Mouse (Mus musculus) MEL (cell line): ENCODE measurements around the gene Rac1. TPM values are rescaled to one million over a fixed set of nuclear protein-coding genes. Genes with fewer than 3 reads are reported as not detected.

ENCODE experiments used
- DNase-seq: peaks from one replicate; pipeline ENCODE4 v3.0.0; 2011; ENCODE audit warnings: low read depth, low spot score
- H3K27ac ChIP-seq: 2 replicates; pipeline ENCODE4 v1.5.1; 2012; ENCODE audit warnings: low read depth, mild to moderate bottlenecking, control low read depth, low read length, moderate library complexity; ENCODE audit not compliant: control insufficient read depth
- H3K27me3 ChIP-seq, 2 experiments: fragments of 150-350 bp in 1 of 2; sonication (generic) in 1 of 2; 2 replicates each; pipeline ENCODE4 v1.6.1; 2012; ENCODE audit warnings: low read length in 2 of 2, mild to moderate bottlenecking in 2 of 2, improper control_type of control experiment in 1 of 2, moderate library complexity in 1 of 2; ENCODE audit not compliant: insufficient read depth in 2 of 2, control insufficient read depth in 1 of 2
- H3K36me3 ChIP-seq, 2 experiments: 2 replicates each; pipeline ENCODE4 v1.6.1; 2012 to 2014; ENCODE audit warnings: low read length in 2 of 2, improper control_type of control experiment in 1 of 2, inconsistent platforms in 1 of 2, mild to moderate bottlenecking in 1 of 2; ENCODE audit not compliant: insufficient read depth in 2 of 2, control insufficient read depth in 1 of 2
- H3K4me1 ChIP-seq, 2 experiments: fragments of 150-350 bp in 1 of 2; sonication (generic) in 1 of 2; 2 replicates each; pipeline ENCODE4 v1.6.1; 2012; ENCODE audit warnings: low read length in 2 of 2, improper control_type of control experiment in 1 of 2, mild to moderate bottlenecking in 1 of 2; ENCODE audit not compliant: insufficient read depth in 2 of 2, control insufficient read depth in 1 of 2
- H3K4me3 ChIP-seq, 2 experiments: fragments of 150-350 bp in 1 of 2; sonication (generic) in 1 of 2; 2 replicates each; pipeline ENCODE4 v1.5.1; 2012; ENCODE audit warnings: low read depth in 2 of 2, low read length in 2 of 2, mild to moderate bottlenecking in 2 of 2, moderate library complexity in 2 of 2, control low read depth in 1 of 2, improper control_type of control experiment in 1 of 2; ENCODE audit not compliant: control insufficient read depth in 1 of 2, insufficient read depth in 1 of 2
- H3K79me2 ChIP-seq: 2 replicates; pipeline ENCODE4 v1.6.1; 2012; ENCODE audit warnings: mild to moderate bottlenecking, low read length, moderate library complexity; ENCODE audit not compliant: control insufficient read depth, poor library complexity, insufficient read depth
- H3K9ac ChIP-seq: 2 replicates; pipeline ENCODE4 v1.6.1; 2012; ENCODE audit warnings: low read depth, mild to moderate bottlenecking, control low read depth, low read length, moderate library complexity; ENCODE audit not compliant: control insufficient read depth, poor library complexity, severe bottlenecking
- H3K9me3 ChIP-seq: fragments of 150-350 bp; sonication (generic); replicated peaks from 2 replicates; pipeline ENCODE4 v1.6.1; 2012; ENCODE audit warnings: mild to moderate bottlenecking, low read length, improper control_type of control experiment, moderate library complexity; ENCODE audit not compliant: insufficient read depth
- CHD1 ChIP-seq: IDR thresholded peaks from 2 replicates; pipeline ENCODE4 v1.6.1; 2012; ENCODE audit warnings: low read depth, mild to moderate bottlenecking, inconsistent platforms, low read length, improper control_type of control experiment
- CHD2 ChIP-seq: IDR thresholded peaks from 2 replicates; pipeline ENCODE4 v1.6.1; 2011; ENCODE audit warnings: low read length, improper control_type of control experiment
- E2F4 ChIP-seq: IDR thresholded peaks from 2 replicates; pipeline ENCODE4 v1.6.1; 2011; ENCODE audit warnings: low read depth, low read length, improper control_type of control experiment, borderline replicate concordance
- EP300 ChIP-seq, 2 experiments: IDR thresholded peaks; 2 replicates each; pipeline ENCODE4 v1.6.1; 2011; ENCODE audit warnings: improper control_type of control experiment in 2 of 2, low read length in 2 of 2, low read depth in 1 of 2, mild to moderate bottlenecking in 1 of 2
- ETS1 ChIP-seq: IDR thresholded peaks from 2 replicates; pipeline ENCODE4 v1.6.1; 2012; ENCODE audit warnings: low read depth, mild to moderate bottlenecking, inconsistent platforms, low read length, improper control_type of control experiment, moderate library complexity
- GABPA ChIP-seq: IDR thresholded peaks from 2 replicates; pipeline ENCODE4 v1.6.1; 2012; ENCODE audit warnings: low read depth, mild to moderate bottlenecking, inconsistent platforms, low read length, improper control_type of control experiment, moderate library complexity
- GATA1 ChIP-seq: IDR thresholded peaks from 2 replicates; pipeline ENCODE4 v1.6.1; 2011; ENCODE audit warnings: low read depth, low read length, improper control_type of control experiment
- HCFC1 ChIP-seq: IDR thresholded peaks from 2 replicates; pipeline ENCODE4 v1.6.1; 2012; ENCODE audit warnings: low read depth, mild to moderate bottlenecking, inconsistent platforms, low read length, improper control_type of control experiment, moderate library complexity
- JUND ChIP-seq: IDR thresholded peaks from 2 replicates; pipeline ENCODE4 v1.6.1; 2011; ENCODE audit warnings: low read depth, mild to moderate bottlenecking, improper control_type of control experiment, low read length
- KAT2A ChIP-seq: conservative IDR thresholded peaks from 2 replicates; pipeline ENCODE4 v1.6.1; 2012; ENCODE audit warnings: low read depth, low read length, improper control_type of control experiment, inconsistent platforms
- MAFK ChIP-seq: IDR thresholded peaks from 2 replicates; pipeline ENCODE4 v1.6.1; 2011; ENCODE audit warnings: low read depth, mild to moderate bottlenecking, low read length, improper control_type of control experiment, borderline replicate concordance
- MEF2A ChIP-seq: IDR thresholded peaks from 2 replicates; pipeline ENCODE4 v1.6.1; 2014; ENCODE audit warnings: low read depth, mild to moderate bottlenecking, inconsistent platforms, low read length, improper control_type of control experiment; ENCODE audit not compliant: poor library complexity, insufficient replicate concordance, severe bottlenecking; ENCODE audit errors: extremely low read depth
- MYB ChIP-seq: IDR thresholded peaks from 2 replicates; pipeline ENCODE4 v1.6.1; 2011; ENCODE audit warnings: mild to moderate bottlenecking, low read depth, low read length, improper control_type of control experiment
- MYC ChIP-seq: IDR thresholded peaks from 2 replicates; pipeline ENCODE4 v1.6.1; 2011; ENCODE audit warnings: low read depth, mild to moderate bottlenecking, low read length, improper control_type of control experiment, moderate library complexity
- NELFE ChIP-seq: IDR thresholded peaks from 2 replicates; pipeline ENCODE4 v1.6.1; 2011; ENCODE audit warnings: low read depth, low read length, improper control_type of control experiment
- NRF1 ChIP-seq: IDR thresholded peaks from 2 replicates; pipeline ENCODE4 v1.6.1; 2014; ENCODE audit warnings: low read depth, mild to moderate bottlenecking, inconsistent platforms, low read length, improper control_type of control experiment, moderate library complexity; ENCODE audit not compliant: poor library complexity, insufficient read depth, severe bottlenecking
- POLR2AphosphoS5 ChIP-seq: IDR thresholded peaks from 2 replicates; pipeline ENCODE4 v1.6.1; 2012; ENCODE audit warnings: low read depth, borderline replicate concordance, mild to moderate bottlenecking, inconsistent platforms, low read length, moderate library complexity, mixed read lengths
- SIN3A ChIP-seq: IDR thresholded peaks from 2 replicates; pipeline ENCODE4 v1.6.1; 2012; ENCODE audit warnings: low read length, improper control_type of control experiment, inconsistent platforms
- SMC3 ChIP-seq: IDR thresholded peaks from 2 replicates; pipeline ENCODE4 v1.6.1; 2011; ENCODE audit warnings: low read depth, low read length, improper control_type of control experiment
- TAL1 ChIP-seq: IDR thresholded peaks from 2 replicates; pipeline ENCODE4 v1.6.1; 2012; ENCODE audit warnings: mild to moderate bottlenecking, inconsistent platforms, low read length, moderate library complexity, mixed read lengths
- USF1 ChIP-seq: IDR thresholded peaks from 2 replicates; pipeline ENCODE4 v1.6.1; 2014; ENCODE audit warnings: low read depth, mild to moderate bottlenecking, inconsistent platforms, low read length, improper control_type of control experiment, moderate library complexity
- ZMIZ1 ChIP-seq: IDR thresholded peaks from 2 replicates; pipeline ENCODE4 v1.6.1; 2012; ENCODE audit warnings: low read depth, mild to moderate bottlenecking, inconsistent platforms, low read length, improper control_type of control experiment, moderate library complexity
- polyA plus RNA-seq, 2 experiments: library from polyadenylated mRNA; stranded (reverse) in 1 of 2; unstranded in 1 of 2; fragments of >175 nt in 1 of 2; fragments of >200 nt in 1 of 2; gene quantifications; 2 replicates each; pipeline versions ENCODE4 v1.2.1 to v1.2.4; 2012; ENCODE audit warnings: low replicate concordance in 2 of 2, low read depth in 1 of 2; ENCODE audit not compliant: insufficient read length in 2 of 2, insufficient read depth in 1 of 2, missing spikeins in 1 of 2
- total RNA-seq: library from RNA; depleted of rRNA; stranded (reverse); fragments of 300-350 nt; gene quantifications from 2 replicates; pipeline ENCODE4 v1.2.3, GENCODE M21; 2012

Rac1 gene
- total and polyA plus RNA-seq, 3 experiments, result 105 to 251 (median 134) TPM

GRCm38 (mm10) chr5:143484955-143485354 is 42.9 kb downstream of the Rac1 start:
- Histone ChIP-seq H3K79me2 (no peaks in the 10 kb centered on the region), H3K4me1 (no peaks in the 10 kb centered on the region), H3K4me3 (no peak overlapping the region), H3K36me3 (peaks cover 0 to 6% of the 10 kb centered on the region in 2 experiments; a peak in 2 of 4 replicates), H3K27ac (no peak overlapping the region), H3K9ac (no peak overlapping the region), H3K27me3 (no peaks in the 10 kb centered on the region), H3K9me3 (no peaks in the 10 kb centered on the region)
- DNase-seq, result no peak
- TF ChIP-seq POLR2AphosphoS5 (no peak), NRF1 (no peak), GATA1 (no peak), MYC (no peak), E2F4 (no peak), CHD1 (no peak), USF1 (no peak), SMC3 (no peak)

GRCm38 (mm10) chr5:143477901-143478300 is 49.9 kb downstream of the Rac1 start:
- no peaks in the 10 kb centered on the region for H3K79me2 ChIP-seq
- no peaks in the 10 kb centered on the region for H3K9me3 ChIP-seq
- H3K27me3 ChIP-seq, result no peaks in the 10 kb centered on the region
- no peaks in the 10 kb centered on the region for H3K4me1 ChIP-seq
- no peak overlapping the region for H3K4me3 ChIP-seq
- no peak overlapping the region for H3K27ac ChIP-seq
- TF ChIP-seq MYB (no peak), TAL1 (no peak), NRF1 (no peak), POLR2AphosphoS5 (no peak), NELFE (no peak), USF1 (no peak), JUND (no peak), GABPA (no peak), ZMIZ1 (no peak), MEF2A (no peak), HCFC1 (no peak), CHD2 (no peak), MAFK (no peak), KAT2A (no peak), SMC3 (no peak), ETS1 (no peak), E2F4 (no peak), SIN3A (no peak), EP300 (IDR thresholded peaks at IDR 0.05; ENCODE audit: low read depth in 1 of 2, low read length in 2 of 2) (no peak)
- DNase-seq, result no peak
- H3K36me3 ChIP-seq, result peaks cover 0 to 6% of the 10 kb centered on the region in 2 experiments; a peak in 2 of 4 replicates
- no peak overlapping the region for H3K9ac ChIP-seq
